Mouse (Mus musculus): ENCODE results near the gene Sept6.

GRCm38 (mm10) chrX:36983654-36984311, 7.8 kb downstream of the Sept6 start:
- TF ChIP-seq EP300 (IDR thresholded peaks at IDR 0.05; ENCODE audit: low read length) (peak; percentile 57), POLR2A (IDR thresholded peaks at IDR 0.05; ENCODE audit: low read depth, low read length) (peak; percentile 35; the same call in 1 of the 2 replicates), RAD21 (IDR thresholded peaks at IDR 0.05; ENCODE audit: low read depth, low read length) (no peak), RCOR1 (conservative IDR thresholded peaks at IDR 0.05; ENCODE audit: low read depth, low read length) (no peak), ZKSCAN1 (IDR thresholded peaks at IDR 0.05; ENCODE audit: borderline replicate concordance, low read depth, low read length) (no peak), ELF1 (IDR thresholded peaks at IDR 0.05; ENCODE audit: low read depth, low read length) (no peak), TCF12 (IDR thresholded peaks at IDR 0.05; ENCODE audit: low read depth, low read length) (peak; percentile 73)

Measured in CH12.LX (cell line).